Mouse (Mus musculus) testis, adult 2 months (tissue): ENCODE results near the gene Fndc10.
A peak's percentile ranks its signal among the peaks of the same experiment; 100 is the strongest.

ENCODE experiments used
- CTCF ChIP-seq: fragments of 200-500 bp; IDR thresholded peaks from 2 replicates; pipeline ENCODE4 v1.5.1; 2012; ENCODE audit warnings: low read depth, mild to moderate bottlenecking, inconsistent platforms, low read length, moderate library complexity; ENCODE audit not compliant: control insufficient read depth, insufficient read depth, insufficient replicate concordance
- POLR2A ChIP-seq: fragments of 200-500 bp; IDR thresholded peaks from 2 replicates; pipeline ENCODE4 v1.6.1; 2012; ENCODE audit warnings: low read depth, mild to moderate bottlenecking, inconsistent platforms, low read length, moderate library complexity; ENCODE audit not compliant: control insufficient read depth

DNA sequence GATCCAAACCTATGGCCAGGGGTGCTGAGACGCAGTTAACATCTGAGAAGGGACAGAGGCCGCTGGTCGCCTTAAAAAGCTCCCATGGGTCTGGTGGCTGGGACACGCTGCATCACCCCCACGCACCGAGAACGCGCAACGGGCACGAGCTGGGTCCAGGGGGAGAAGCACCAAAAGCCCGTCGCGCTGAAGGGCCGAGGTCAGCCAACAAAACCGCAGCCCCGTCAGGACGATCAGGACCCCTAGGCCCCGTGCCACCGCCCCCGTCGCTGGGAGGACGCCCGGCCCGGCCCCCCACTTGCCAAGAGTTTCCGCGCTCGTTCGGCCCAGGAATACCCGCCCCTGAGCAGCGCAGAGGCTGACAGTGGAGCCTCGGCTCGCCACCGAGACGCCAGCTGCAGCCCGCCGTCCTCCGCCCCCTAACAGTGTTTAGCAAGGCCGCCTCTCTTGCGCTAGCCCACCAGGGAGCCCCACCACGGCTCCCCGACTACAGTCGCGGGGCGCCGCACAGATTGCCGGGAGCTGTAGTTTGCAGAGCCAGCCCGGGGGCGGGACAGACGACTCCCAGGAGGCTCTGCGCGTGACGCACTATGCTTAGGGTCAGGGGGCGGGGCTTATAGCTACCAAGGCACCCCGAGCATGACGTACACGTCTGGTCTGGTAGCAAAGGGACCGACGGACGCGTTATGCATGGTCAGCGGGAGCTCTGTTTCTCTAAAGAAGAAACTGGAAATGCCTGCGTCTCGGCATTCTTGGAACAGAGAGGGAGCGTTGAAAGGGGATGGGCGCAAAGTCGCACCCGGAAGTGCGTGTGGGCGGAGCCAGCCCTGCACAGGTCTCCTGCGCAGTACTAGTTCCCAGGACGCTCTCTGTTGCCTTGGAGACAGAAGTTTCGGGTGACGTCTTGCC, 25.2 kb upstream of the Fndc10 start, which contains the start of gene Mib2:
- peak; percentile 55 for TF ChIP-seq POLR2A
- TF ChIP-seq CTCF = no peak
